Mouse (Mus musculus) kidney, adult 2 months (tissue): Measurements from ENCODE around the gene Matk.

Experiments
- CTCF ChIP-seq: fragments of 200-500 bp; conservative IDR thresholded peaks from 2 replicates; pipeline ENCODE4 v1.5.1; 2011; ENCODE audit warnings: low read depth, mild to moderate bottlenecking, control low read depth, low read length, moderate library complexity, mixed read lengths; ENCODE audit not compliant: insufficient read depth, insufficient read length
- POLR2A ChIP-seq: fragments of 200-500 bp; IDR thresholded peaks from one replicate; pipeline ENCODE4 v1.6.1; 2011; ENCODE audit warnings: low read depth, low read length, control low read depth

- no peak for TF ChIP-seq CTCF
- no peak for TF ChIP-seq POLR2A
Observed at GRCm38 (mm10) chr10:81242021-81242420, 10.7 kb upstream of the Matk start.
